Mouse (Mus musculus): ENCODE results near the gene Lbhd2. TPM values are rescaled to one million over a fixed set of nuclear protein-coding genes. Genes with fewer than 3 reads are reported as not detected.

Lbhd2 gene
- total RNA-seq, 2 experiments from 2014 or later: 0.59 TPM; not detected in 1

DNA sequence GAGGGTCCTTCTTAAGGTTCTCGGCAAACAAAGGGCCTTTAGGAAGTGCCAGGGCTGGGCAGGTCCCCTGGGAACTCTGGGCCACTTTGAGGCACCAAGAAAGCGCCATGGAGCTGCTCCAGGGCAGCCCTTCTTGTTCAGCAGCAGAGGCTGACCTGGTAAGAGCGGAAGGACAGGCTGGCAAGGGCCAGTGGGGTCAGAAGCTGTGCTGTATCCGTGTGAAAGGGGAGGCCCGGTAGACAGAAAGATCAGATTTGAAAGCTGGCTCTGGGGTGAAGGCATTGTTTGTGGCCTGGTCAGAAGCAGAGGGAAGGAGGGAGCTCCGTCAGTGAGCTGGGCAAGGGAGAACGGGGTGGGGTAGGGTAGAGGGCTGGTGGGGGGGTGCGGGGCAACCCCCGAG is 40.7 kb downstream of the Lbhd2 start:
- no peak for DNase-seq

DNA sequence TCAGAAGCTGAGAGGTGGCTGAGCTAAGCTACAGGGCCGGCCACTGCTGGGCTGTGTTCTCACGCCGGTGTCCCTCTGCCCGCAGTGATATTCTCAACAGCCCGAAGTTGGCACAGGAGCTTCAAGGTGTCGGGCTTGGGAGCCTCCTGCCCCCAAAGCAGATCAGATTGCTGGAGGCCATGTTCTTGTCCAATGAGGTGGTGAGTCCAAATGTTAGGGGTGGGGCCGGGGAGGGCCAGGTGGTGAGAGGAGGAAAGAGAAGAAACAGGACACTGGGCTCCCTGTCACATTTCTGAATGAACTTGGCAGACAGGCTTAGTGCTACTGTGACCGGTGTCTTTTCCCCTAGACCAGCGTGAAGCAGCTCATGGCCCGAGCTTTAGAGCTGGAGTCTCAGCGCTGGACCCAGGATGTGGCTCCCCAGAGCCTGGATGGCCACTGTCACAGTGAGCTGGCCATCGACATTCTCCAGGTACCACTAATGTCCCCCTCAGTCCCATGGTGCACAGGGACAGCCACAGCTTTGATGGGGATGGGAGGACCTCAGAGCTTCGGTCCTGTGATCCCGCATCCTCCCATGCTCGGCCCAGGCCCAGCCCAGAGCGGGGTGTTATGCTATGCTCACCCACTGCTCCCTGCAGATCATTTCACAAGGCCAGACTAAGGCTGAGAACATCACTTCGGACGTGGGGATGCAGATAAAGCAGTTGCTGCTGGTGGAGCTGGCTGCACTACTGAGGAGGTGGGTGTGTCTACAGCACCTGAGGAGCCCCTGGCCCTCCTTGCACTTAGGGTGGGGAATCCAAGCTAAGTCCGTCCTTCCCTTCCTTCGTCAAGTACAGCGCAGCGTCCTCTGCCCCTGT is 41.5 kb downstream of the Lbhd2 start:
- no peak for DNase-seq

DNA sequence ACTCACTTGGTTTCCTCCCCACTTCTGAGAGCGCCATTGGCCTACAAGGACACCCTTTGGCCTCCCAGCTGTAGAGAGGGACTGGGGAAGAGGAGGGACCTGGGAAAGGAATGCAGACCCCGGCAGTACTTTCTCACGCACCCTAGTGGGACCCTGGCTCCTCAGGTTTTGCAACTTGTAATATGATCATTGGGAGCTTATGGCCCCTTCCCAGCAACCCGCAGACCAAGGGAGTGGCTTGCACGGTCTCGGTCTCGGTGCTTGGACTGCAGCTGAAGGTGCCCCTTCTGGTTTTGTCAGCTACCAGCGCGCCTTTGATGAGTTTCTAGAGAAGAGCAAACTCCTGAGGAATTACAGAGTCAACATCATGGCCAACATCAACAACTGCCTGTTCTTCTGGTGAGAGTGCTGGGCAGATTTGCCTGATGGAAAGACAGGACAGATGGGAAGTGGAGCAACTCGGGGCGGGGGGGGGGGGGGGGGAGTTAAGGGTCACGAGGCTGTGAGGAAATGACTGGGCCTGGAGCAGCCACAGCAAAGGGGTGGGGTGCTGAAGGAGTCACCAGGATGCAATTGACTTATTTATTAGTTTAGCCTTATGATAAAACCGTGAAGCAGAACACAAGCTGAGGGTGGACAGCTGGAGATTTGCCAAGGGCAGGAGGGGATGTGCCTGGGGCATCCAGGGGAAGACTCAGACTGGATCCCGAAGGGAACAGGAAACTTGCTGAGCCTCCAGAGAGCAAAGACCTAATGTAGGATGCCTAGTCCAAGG is 42.5 kb downstream of the Lbhd2 start:
- peak; percentile 75 to 80 for DNase-seq

DNA sequence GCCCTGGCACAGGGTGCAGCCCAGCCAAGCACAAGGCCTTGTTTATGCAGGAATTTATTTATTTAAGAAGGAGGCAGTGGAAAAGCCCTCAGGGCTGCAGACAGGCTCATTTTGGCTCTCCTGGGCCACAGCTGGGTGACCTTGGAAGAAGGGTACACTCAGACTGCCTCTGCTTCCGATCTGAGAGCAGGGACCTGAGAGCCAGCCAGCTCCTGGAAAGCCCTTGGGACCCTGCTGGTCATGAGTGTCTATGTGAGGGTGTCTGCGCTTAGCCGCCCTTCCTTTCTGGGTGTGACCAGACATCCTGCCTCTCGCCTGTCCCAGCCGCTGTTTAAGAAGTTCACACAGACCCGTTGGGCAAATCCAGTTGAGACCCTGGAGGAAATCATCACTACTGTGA is 43.8 kb downstream of the Lbhd2 start:
- DNase-seq: peak; percentile 64 to 77

DNA sequence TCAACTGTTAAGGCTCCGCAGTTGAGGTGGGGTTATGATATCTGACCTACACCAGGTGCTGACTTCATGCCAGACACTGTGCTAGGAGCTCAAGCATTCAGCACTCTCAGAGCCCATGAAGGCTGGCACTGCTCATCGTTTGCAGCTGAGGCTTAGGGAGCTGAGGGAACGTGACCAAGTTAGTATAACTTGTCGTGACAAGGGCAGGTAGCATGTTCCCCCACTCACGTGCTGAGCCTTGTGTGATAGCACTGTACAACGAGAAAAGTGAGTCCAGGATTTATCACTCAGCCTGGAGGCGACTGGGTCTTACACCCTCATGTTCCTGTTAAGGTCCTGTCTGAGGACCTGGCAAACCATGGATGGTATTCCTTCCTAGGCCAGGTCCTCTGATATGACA is 45.0 kb downstream of the Lbhd2 start:
- no peak for DNase-seq

DNA sequence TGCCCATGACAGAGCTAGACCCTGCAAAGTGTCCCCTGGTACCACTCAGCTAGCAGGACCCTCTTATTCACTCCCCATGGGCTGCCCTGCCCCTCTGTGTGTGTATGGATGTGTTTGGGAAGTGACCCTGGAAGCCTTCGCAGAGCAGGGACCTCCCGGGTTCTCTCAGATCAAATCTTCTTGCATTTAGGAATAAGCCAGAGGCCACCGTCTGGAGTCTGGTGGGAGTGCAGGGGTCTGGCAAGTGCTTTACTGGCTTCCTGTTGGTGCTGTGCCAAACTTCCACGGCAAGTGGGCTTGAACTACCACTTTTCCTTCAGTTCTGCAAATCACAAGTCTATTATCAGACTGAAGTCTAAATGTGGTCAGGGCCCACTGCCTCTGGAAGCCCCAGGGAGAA is 47.4 kb downstream of the Lbhd2 start:
- DNase-seq: no peak

DNA sequence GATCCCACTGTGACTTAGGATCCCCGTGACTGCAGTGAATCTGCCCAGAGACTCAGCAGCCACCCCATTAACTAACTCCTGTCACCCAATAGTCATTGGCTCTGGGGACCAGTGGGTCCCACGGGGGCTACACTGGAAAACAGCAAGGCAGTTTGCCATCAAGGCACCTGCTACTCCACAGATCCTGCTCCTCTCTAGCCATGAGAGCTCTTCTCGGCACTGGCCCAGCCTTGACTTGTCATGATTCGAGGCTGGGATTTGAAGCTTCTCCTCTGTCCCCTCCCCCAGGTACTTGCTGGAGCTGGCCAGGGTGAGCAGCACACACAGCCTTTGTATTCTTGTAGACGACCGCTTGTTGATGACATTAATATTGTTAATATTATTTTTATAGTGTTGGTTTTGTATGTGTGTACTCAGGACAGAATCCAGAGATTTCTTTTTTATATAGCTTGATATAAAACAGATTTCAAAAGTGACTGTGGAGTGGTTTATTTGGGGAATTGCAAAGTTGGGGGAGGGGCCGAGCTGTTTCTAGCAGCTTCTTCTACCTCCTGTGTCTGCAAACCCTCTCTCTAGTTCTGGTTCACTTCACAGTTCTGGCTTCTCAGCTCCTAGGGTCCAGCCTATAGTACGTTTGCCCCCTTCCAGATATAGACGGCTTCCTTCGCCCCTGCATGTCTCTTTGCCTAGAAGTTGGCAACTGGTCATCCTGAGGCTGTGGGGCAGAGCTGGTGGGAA is 48.1 kb downstream of the Lbhd2 start:
- DNase-seq: no peak

DNA sequence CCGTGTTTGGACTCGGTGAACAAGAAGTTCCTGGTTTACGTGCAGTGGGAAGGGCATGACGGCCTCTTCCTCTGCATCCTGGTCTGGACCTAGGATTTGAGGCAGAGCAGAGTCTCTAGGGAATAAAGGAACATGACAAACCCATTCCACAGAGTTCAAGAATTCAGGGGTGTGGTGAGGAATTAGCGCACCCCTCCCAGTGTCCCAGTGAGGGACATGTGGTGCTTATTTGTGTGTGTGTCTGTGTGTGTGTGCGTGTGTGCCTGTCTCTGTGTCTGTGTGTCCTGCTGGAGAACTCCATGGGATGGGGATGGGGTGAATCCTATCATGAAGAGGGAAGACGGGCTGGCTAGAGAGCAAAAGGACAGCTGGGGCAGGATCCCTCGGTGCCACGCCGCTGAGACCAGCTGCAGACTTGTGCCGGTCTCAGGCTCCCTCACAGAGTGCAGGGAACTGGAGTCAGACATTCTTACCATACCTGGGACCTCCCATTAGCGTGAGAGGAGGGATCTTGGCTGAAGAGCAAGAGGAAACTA is 48.8 kb downstream of the Lbhd2 start:
- no peak for DNase-seq

DNA sequence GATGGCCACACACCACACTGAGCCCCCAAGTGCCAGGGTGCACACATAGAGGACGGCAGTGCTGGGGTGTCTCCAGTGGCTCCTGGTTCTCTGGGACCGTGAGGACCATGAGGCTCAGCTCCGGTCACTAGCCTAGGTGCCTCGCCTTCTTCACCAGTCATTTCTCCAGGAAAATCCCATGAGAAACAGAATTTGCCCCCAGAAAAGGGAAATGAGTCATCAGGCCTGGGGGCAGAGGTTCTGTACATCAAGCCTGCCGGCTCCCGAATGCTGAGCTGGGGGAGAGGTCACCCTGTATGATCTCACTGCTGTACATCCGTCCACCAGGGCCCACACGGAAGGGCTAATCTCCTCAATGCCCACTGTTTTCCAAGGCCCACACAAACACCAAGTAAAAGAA is 49.3 kb downstream of the Lbhd2 start:
- no peak for DNase-seq

DNA sequence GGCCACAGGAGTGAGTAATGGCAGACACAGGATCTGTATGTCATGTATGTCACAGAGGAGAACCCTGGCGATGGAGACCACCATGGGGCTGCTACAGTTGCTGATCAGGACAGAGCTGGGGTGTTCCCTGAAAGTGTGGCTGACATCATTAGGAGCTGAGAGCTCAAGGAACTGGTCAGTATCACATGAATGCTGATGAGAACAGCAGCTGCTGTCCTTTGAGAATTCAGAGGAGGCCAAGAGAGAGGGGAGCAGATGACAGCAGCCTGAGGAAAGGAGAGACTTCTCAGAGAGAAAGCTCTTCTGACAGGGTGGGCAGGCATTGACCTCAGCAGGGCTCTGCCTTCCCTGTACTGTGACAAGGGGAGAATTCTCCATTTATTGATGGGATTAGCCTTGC is 51.1 kb downstream of the Lbhd2 start:
- DNase-seq: no peak

Other genes with a start within 250 kb of the Lbhd2 start
- 10 to 100 TPM; 28.9 to 30.9 TPM for gene Traf3, start 240.4 kb upstream of the Lbhd2 start, total RNA-seq (2021)
- gene 4930595D18Rik, start 222.3 kb upstream of the Lbhd2 start, total RNA-seq (2021): not detected
- not detected for gene Amn, start 135.7 kb upstream of the Lbhd2 start, total RNA-seq (2021)
- 100 to 1,000 TPM; 112 to 153 TPM for gene Cdc42bpb, start 29.1 kb upstream of the Lbhd2 start, total RNA-seq (2021)
- gene Exoc3l4, start 10.2 kb downstream of the Lbhd2 start, total RNA-seq (2021): 1 to 10 TPM; 4.8 to 6.7 TPM
- 10 to 100 TPM; 13.9 to 14.3 TPM for gene Tnfaip2, start 35.7 kb downstream of the Lbhd2 start, total RNA-seq (2021)
- under 1 TPM in 1 of 2 experiments, not detected in 1; 0.53 TPM for gene Gm266, start 79.0 kb downstream of the Lbhd2 start, total RNA-seq (2021)
- 100 to 1,000 TPM; 309 to 376 TPM for gene Eif5, start 131.2 kb downstream of the Lbhd2 start, total RNA-seq (2021)
- 10 to 100 TPM; 93.4 to 99.0 TPM for gene Mark3, start 167.7 kb downstream of the Lbhd2 start, total RNA-seq (2021)

Measured in adrenal gland, postnatal 36 days (tissue).